Mouse (Mus musculus) heart, postnatal 0 days (tissue): ENCODE data around the gene Bivm.

Experiments
- CTCF ChIP-seq: IDR thresholded peaks from 2 replicates; pipeline ENCODE4 v1.5.1; 2016; ENCODE audit warnings: antibody characterized with exemption, control low read depth, low read depth
- EP300 ChIP-seq: IDR thresholded peaks from 2 replicates; pipeline ENCODE4 v1.6.1; 2016; ENCODE audit warnings: antibody characterized with exemption, low read depth

GRCm38 (mm10) chr1:44122256-44122655 lies 3.5 kb downstream of the Bivm start:
- TF ChIP-seq CTCF = no peak
- no peak for TF ChIP-seq EP300
